Mouse (Mus musculus) bone marrow macrophage, adult 2 months (primary cell): ENCODE measurements around the gene Gm21972.

Source experiments
- CTCF ChIP-seq: IDR thresholded peaks from 2 replicates; pipeline ENCODE4 v1.5.1; 2012; ENCODE audit warnings: low read depth, mild to moderate bottlenecking, low read length, moderate library complexity
- POLR2A ChIP-seq: IDR thresholded peaks from 2 replicates; pipeline ENCODE4 v1.6.1; 2012; ENCODE audit warnings: mild to moderate bottlenecking, low read depth, low read length, borderline replicate concordance

DNA sequence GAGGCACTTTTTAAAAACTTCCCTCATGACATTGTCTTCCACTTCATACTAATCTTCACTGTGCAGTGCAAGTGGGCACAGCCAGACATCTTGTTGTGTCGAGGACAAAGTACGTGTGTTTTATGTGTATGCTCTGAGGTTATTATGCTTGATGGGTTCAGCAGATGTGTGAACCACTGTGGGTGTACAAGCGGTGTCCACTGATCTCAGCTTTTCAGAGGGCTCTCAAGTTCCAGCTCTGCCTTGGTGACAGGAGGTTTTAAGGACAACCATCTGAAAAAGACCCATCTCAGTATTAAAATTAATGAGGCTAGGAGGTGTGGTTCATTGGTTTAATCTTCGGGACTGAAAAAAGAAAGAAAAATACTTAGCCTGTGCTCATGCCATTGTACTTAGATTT, 13.9 kb upstream of the Gm21972 start:
- TF ChIP-seq CTCF (no peak), POLR2A (no peak)
